Mouse (Mus musculus): Measurements from ENCODE around the gene C1ql1.

DNA sequence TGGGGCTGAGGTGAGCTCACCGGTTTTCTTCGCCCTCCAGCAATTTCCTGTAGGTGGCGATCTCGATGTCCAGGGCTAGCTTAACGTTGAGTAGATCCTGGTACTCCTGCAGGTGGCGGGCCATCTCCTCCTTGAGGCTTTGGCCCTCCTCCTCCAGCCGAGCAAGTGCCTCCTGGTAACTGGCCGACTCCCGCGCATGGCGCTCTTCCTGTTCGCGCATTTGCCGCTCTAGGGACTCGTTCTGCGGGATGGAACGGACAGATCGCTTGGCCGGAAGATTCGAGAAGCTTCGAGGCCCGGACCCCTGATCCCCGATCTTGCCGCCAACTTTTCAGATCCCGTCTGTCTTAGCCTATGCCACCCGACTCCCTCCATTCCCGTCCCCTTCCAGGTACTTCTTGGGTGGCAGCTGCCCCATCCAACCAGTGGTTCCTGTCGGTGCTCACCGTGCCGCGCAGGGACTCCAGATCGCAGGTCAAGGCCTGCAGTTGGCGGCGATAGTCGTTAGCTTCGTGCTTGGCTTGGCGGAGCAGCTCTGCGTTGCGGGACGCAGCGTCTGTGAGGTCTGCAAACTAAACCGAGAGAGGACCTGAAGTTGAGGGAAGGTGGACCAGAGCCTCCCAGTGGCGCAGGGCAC, 53.4 kb downstream of the C1ql1 start:
- no peak for TF ChIP-seq GATA1 (IDR thresholded peaks at IDR 0.05; ENCODE audit: borderline replicate concordance, low read length)
- TF ChIP-seq FLI1 (IDR thresholded peaks at IDR 0.05; ENCODE audit: low read length) = no peak
